Mouse (Mus musculus) right cerebral cortex, postnatal 4 days (tissue): Measurements from ENCODE around the gene Sash3.
"Not testable (repeated sequence)": the region's sequence is repeated elsewhere in the genome, so short reads cannot be mapped to it uniquely, and the experiment has no call there.

Source experiments
- DNase-seq: peaks from one replicate; pipeline ENCODE4 v3.0.0-alpha.2; 2022

Sash3 gene

DNA sequence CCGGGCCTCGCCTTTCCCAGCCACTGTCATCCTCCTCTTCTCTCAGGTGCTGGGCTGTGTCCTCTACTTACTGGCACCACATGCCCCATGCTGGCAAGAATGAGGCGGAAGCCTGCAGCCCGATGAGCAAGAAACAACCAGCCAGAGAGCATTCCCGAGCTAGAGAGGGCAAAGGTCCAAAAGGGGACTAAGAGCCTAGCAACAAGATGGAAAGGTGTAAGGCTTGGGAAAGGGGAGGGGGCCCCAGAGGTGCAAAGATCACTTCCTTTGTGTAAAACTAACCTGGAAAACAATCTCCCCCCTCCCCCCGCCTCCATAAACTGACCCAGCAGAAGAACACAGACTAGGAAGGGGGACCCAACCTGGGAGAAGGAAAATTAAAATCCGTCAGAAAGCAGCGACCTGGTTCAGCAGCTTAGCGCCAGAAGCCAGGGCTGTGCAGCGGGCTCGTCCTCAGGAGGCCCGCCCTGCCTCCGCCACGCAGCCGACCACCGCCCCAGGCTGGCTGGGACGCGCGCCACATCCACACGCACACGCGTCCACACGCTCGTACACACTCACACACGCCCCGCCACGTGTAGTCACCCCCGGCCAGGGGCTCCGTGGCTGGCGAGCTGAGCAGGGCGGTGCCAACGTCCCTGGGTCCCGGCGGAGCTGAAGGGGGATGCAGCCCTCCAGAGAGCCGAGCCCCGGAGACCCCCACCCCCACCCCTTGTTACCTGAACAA lies 61.7 kb downstream of the Sash3 start:
- DNase-seq = peak; percentile 53

DNA sequence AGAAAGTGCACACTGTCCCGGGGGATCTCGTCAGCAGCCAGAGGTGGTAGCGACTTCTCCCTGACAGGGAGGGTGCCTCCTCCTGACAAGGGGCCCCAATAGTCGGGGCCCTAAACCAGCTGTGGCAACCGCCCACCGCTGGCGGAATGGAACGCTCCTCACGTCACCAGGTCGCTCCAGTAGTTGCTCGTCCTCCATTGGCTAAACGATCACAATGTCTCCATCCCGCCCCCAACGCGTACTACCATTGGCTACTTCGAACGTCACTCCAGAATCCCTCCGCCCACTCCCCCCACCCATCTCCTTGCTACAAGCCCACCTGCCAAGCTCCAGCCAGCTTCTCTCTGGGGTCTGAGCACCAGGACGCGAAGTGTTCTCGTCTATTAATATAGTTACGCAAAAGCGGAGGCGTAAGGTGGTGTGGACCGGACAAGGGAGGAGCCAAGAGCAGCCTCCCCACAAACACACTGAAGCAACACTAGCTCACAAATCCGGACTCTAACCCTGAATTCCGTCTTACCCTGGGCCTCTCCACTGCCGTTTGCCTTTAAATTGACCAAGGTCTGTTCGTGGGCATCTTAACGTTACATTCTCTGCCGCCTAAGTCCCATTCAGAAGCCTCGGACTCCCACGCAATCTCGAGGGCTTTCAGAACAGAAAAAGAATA lies 62.4 kb downstream of the Sash3 start, which contains the start of gene Zdhhc9:
Gene Zdhhc9, minus strand, starts transcription at position 360 of the 667 bp plus-strand sequence.
- peak; percentile 87 for DNase-seq

DNA sequence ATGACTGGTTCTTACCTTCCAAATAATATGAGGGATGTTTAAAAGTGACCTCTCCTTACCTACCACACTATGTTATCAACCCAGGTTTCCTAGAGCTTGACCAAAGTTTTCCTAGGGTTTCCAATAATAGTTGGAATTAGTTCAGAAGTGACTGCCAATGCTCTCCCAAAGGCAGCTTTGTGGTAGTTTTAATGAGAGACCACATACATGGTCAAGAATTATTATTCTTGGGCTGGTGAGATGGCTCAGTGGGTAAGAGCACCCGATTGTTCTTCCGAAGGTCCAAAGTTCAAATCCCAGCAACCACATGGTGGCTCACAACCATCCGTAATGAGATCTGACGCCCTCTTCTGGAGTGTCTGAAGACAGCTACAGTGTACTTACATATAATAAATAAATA lies 63.5 kb downstream of the Sash3 start:
- DNase-seq = not testable (repeated sequence)
